Mouse (Mus musculus) CD4-positive, CD25-positive, alpha-beta regulatory T cell, adult 4 months (primary cell): ENCODE data around the gene Camk1d. TPM values are rescaled to one million over a fixed set of nuclear protein-coding genes. Genes with fewer than 3 reads are reported as not detected.

Source experiments
- ATAC-seq: one replicate; pipeline ENCODE4 v1.8.0; 2017
- polyA plus RNA-seq, 2 experiments: library from polyadenylated mRNA; unstranded; fragments of 100-300 nt; shearing (Covaris generic); gene quantifications; one replicate each; pipeline ENCODE4 v1.2.1; 2017

The Camk1d gene
- polyA plus RNA-seq = 10 to 100 TPM in 1 of 2 experiments, 1 to 10 TPM in 1; 9.7 to 10.1 TPM

DNA sequence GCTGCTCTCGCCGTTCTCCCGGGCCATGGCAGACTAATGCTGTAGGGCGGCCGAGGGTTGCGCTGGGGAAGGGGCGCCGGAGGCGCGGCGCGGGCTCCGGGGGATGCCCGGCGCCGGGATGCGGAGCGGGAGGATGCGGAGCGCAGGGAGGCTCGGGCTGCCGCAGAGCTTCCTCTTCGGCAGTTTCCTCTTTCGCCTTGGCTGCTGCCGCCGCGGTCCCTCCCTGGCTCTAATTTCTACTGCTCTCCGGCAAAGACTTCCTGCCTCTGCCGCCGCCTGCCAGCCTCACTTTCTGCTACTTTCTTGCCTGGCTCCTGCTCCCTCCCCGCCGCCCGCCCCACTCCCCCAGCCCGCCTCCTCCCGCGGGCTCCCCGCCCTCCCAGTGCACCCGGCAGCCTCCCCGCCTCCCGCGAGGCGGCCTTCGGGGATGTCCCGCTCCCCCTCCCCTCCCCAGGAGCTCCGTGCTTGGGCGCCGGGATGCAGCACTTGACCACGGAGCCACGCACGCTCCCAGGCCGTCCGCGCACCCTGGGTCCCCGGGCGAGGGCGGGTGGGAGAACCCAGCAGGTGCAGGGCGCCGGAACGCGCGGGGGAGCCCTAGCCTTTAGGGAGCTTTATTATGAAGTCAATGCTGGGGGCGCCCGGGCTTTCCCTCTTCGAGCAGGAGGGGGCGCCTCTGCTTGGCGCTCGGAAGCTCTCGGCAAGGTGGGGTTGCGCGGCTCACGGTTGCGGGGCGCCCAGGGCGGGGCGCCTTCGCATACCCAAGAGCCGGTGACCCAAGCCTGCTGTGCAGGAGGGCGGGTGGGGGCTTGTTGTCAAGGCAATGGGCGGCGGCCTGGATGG lies at the start of gene Camk1d:
TSS of gene Camk1d (minus strand) at position 305 of the 843 bp plus-strand sequence.
- ATAC-seq = peak; percentile 64

DNA sequence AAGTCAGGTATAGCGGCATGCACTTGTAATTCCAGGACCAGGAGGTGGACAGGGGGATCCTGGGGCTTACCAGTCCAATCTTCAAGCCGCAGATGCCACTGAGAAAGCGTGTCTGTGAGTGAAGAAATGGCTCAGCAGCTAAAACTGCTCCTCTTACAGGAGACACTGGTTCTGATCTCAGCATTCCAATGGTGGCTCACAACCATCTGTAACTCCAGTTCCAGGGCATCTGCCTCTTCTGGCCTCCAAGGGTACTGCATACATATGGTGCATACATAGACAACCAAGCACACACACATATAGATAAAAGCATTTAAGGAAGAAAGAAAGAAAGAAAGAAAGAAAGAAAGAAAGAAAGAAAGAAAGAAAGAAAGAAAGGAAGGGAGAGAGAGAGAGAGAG lies 47.7 kb upstream of the Camk1d start:
- no peak for ATAC-seq

DNA sequence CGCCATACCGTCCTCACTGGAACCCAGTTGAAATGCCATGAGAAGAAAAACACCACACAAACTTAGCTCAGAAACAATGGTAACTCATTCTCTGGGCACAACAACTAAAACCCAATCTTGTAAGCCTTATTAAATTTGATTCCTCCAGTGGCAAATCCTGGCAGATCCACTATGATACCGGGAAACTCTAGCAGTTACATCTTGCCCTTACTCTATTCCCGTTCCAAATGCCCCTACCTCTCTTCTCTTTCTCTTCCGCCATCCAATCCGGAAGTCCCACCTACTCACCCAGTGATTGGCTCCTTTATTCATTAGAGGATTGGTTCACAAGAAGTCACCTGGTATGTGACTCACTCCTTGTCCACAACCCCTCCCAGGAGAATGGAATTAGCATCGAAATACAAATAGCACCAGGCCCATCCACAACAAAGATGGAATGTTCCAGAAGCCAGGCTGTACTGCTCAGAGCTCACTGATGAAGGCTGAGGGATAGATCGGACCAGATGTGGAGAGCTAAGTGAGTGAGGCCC lies 46.2 kb upstream of the Camk1d start:
- no peak for ATAC-seq

DNA sequence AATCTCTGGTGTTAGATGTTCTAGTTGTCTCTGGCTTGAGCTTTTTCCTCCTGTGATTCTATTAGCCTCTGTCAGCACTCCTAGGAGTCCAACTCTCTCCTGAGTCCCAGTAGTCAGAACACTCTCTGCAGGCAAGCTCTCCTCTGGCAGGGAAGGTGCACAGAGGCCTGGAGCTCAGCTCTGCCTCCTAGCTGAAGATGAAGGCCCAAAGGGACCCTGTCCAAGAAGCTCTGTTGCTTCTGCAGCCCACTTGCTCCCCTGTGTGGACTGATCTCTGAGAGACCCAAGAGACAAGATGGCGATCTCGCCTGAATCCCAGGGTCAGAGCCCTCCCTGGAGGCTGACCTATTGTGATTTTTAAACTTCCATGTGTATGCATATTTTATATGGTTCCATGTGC lies 44.3 kb upstream of the Camk1d start:
- ATAC-seq = no peak

DNA sequence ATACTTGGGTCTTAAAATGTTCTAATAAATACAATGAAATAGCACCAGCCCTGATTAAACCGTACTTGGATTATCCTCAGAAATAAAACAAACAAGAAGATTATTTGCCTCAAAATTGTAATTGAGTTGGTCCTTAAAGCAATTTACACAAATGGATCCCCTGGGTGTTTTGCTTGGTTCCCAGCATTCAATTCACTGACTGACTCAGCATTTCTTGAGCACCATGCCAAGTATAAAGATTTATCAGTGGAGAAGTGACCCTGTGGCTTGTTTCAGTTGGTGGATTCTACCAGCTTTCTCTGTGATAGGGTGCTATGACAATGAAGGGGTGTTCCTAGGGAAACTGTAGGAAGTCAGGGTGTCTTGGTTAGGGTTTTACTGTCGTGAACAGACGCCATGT lies 36.6 kb upstream of the Camk1d start:
- ATAC-seq = no peak

DNA sequence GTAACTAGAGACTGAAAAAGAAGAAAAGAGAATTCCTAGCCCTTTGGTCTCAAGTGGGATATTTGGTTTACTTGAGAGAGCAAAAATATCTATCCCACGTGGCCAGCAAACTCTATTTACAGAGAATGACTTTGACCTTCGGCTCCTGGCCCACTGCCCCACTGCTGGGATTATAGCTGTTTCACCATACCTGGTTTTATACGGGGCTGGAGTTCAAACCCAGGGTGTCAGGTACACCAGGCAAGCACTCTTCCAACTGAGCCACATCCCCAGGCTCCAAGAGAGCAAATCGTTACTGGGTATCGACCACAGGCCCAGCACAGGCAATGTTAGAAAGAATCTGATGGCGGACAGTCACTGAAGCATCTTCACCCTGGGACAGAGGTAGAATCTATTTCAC lies 34.9 kb upstream of the Camk1d start:
- no peak for ATAC-seq

DNA sequence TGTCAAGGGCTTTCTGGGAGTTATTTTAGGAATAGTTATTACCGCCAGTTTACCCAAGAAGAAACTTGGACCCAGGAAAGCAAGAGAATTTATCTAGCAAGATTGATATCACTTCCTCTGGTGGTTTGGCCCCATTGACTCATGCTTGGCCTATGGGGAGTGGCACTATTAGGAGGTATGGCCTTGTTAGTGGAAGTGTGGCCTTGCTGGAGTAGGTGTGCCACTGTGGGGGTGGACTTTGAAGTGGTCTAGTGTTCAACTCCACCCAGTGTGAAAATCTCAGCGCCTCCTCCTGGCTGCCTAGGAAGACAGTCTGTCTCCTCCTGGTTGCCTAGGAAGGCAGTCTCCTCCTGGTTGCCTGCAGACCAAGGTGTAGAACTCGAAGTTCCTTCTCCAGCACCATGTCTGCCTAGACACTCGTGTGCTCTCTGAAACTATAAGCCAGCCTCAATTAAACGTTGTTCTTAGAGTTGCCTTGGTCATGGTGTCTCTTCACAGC lies 33.3 kb upstream of the Camk1d start:
- ATAC-seq = no peak

DNA sequence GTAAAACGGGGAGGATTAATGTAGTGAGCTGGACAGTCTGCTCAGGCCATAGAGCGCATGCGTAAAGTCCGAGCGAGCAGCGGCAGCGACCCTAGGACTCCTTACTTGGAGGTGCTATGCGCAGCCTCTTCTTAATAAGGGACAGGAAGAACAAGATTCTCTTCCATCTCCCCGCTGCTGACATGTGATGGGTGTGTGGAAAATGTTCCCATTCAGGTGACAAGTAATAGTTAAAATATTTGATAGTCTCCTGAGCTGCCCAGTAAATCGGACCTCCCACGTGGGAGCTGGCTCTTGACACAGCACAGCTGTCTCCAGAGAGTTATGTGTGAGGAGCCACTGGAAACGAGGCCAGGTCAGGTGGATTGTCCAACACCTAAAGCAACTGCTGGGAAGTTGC lies 32.2 kb upstream of the Camk1d start:
- no peak for ATAC-seq

DNA sequence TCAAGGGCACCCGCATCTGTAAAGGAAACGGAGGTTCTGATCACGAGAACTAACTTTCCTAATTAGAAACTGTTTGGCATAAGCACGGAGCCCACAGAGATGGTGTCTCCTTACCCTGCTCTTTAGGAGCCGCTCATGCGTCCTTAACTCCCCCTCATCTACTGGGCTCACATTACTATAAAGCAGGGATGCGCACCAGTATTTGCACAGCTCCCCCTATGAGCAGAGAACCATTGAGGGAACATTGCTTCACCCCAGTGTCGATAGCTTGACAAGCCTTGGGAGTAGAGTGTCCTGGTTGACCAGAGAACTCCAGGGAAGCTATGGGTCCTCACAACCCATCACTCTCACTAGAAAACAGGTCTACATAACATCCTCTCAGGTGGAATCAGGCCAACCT lies 29.6 kb upstream of the Camk1d start:
- ATAC-seq = no peak

DNA sequence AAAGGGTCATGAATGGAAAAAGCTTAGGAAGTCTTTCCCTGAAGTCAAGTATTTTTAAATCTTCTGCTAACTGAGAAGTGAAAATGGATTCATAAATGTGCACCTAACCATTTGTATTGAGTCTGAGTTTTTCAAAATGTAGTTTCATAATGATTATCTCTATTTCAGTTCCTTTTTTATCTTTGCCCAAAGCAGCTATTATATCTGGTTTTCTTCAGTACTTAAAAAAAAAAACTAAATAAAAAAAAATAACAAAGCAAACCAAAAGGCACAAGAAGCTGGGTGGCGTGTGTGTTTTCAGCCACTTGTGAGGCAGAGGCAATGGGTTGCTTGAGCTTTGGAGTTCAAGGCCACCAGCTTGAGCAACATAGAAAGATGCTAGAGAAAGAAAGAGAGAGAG lies 26.6 kb upstream of the Camk1d start:
- ATAC-seq = no peak

DNA sequence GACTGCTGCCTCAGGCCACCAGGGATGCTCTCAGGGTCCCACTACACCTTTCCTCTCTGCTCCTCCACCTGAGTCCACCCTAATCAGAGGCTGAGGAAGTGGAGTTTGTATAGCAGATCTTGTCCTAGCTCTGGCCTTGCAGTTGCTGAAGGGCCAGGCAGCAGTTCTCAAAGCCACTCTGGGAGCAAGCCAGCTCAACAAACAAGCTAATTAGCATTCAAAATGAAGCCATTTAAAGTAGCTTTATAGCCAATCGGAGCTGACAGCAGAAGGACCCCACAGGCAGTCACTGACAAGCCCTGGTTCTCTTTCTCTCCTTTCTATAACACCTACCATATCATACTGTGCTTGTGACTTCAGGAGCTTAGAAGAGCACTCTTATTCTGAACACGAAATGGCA lies 21.6 kb upstream of the Camk1d start:
- no peak for ATAC-seq

DNA sequence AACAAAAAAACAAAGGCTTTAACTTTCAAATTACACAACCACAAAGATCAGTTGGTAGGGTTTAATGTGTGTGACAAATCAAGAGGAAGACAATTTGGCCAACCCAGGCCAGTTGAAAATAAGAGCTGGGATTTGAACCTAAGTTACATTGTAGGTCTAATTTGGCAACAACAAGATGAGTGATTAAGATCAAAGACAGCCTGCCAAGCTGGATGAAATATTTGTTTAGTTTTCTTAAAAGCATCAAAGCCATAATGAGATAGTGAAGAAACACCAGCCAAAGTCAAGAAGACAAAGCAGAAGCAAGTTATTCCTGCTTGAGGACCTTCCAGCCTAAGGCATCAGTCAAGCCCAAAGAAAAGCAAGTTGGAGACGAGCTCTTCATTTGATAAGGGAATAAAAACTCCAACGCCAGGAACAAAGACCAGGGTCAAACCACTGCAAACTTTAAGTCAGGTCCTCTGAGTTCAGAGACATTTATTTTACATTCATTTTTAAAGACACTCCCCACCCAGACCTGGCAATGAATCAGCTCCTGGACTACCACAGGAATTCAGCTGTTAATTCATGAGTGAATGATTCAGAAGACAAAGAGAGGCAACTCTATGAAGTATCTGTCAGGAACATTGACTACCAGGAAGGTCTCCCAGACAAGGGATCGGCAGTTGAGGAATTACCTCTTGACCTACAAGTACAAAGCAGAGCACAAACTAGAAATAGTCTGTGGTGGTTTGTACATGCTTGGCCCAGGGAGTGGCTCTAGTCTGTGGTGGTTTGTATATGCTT lies 19.2 kb upstream of the Camk1d start:
- ATAC-seq = no peak

DNA sequence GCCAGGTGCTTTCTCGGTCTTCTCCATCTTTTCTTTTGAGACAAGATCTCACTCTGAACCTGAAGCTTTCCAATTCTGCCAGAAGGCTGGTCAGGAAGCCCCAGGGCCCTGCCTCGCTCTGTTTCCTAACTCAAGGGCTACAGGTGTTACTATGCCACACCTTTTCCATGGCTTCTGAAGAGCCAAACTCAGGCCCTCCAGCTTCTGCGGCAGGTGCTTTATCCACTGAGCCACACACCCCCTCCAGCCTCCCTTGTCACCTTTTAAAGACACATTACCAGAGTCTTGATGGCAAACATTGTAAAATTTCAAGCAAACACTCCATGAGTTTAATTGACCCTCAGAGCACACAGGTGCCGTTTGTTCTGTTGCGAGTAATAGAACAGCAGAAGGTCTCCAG lies 17.7 kb upstream of the Camk1d start:
- no peak for ATAC-seq

DNA sequence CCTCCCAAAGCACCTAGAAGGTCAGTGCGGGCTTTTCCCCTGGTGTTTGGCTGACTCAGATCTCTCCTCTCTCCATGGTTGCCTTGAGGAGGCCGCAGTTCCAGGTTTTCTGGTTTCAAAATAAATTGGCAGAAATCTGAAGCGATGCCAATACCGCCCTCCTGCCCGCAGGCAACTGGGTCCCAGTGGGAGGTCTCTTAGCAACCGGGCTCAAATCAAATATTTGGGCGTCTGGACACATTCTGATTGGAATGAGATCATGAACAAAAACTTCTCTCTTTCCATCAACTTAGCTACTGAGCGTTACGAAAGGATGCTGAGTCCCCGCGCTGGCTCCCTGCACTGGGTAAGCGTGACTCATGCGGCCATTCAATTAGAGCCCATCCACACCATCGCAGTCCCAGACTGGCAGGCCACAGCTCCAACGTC lies 16.1 kb upstream of the Camk1d start:
- ATAC-seq = no peak

DNA sequence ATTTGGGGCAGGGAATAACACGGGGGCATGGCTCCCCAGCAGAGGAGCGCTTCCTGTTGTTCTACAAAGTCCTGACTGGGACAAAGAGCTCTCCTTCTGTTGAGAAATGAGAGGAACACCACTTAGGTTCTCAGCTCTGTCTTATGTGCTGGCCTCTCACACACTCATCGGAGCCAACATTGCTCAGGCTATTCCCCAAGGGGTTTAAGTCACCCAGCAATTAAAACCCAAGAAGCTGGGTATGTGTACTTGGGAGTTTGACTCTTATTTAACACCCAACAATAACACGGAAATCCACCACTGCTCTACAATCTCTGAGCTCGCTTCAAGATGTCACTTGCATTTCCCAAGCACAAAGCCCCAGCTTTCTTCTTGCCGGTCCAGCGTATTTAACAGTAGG lies 15.6 kb upstream of the Camk1d start:
- no peak for ATAC-seq

DNA sequence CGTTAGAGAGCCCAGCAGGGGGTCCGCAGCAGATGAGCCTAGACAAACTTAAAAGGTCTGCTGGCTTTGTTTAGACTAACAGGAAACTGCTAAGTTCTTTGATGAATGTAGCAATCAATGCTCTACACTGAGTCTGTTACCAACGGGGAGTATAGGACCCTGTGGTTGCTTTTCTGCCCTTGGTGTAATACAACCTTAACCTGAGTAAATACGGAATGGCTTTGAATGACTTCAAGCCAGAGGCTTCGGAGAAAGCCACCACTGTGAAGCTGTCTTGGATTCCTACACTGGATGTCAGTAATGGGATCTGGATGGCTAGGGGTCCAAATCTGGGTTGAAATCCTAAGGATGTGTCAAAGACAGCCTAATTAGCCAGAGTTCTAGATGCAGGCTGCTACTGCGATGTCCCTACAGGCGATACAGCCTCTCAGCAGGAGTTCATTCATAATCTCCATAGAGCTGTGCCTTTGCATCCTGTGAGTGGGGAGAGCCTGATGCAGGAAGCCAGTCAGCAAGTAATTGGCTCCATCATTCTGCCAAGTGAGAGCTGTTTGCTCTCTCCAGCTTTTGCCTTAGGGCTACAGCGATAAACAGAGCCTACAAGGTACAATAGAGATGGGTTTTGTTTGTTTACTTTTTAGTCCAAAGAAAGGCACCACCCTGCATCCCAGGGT lies 10.8 kb upstream of the Camk1d start:
- no peak for ATAC-seq

DNA sequence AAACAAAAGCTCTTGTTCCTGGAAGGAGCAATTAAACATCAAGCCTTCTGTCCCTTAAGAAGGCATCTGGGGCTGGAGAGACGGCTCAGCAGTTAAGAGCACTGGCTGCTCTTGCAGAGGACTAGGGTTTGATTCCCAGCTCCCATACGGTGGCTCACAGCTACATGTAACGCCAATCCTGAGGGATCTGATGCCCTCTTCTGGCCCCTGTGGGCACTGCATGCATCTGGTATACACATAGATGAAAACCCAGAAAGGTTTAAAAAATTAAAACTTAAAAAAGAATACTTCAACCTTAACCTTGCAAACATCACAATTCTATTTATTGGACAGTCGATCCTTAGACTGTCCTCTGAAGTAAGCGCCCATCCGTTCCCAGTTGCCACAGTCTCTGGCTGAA lies 3.4 kb upstream of the Camk1d start:
- ATAC-seq = no peak

DNA sequence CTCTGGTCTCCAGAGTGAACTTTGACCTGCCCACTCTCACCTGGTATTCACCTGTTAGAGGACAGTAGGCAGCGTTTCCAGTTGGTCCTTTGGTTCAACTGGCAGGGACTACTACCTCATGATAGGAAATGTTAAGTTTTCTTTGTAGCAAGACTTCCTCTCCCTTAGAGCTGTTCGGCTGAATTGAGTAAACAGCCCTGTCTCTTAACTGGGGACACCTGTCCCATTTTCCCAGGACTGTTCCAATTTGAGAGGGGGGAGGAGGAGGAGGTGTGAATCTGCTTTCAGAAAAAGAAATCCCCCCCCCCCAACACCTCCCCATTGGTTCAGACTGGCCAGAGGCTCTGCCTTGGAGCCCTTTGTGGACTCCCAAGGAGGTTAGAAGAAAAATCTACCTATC lies 1.2 kb upstream of the Camk1d start:
- ATAC-seq = no peak

DNA sequence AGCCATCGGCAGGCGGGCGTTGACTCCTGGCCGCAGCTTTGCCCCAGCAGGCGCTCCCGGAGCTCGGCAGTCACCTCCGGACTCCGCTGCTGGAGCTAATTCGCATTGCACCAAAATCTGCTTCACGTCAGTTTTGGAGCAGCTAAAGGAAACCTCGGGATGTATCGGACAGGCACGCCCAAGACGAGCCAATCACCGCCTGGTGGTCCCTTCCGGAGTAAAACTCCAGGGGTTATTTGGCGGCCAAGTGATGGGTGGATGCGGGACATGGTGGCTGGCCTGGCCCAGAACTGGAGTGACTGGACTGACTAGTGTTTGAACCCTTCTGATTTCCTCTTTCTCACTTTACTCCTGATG lies 717 bp upstream of the Camk1d start:
- peak; percentile 3 for ATAC-seq

DNA sequence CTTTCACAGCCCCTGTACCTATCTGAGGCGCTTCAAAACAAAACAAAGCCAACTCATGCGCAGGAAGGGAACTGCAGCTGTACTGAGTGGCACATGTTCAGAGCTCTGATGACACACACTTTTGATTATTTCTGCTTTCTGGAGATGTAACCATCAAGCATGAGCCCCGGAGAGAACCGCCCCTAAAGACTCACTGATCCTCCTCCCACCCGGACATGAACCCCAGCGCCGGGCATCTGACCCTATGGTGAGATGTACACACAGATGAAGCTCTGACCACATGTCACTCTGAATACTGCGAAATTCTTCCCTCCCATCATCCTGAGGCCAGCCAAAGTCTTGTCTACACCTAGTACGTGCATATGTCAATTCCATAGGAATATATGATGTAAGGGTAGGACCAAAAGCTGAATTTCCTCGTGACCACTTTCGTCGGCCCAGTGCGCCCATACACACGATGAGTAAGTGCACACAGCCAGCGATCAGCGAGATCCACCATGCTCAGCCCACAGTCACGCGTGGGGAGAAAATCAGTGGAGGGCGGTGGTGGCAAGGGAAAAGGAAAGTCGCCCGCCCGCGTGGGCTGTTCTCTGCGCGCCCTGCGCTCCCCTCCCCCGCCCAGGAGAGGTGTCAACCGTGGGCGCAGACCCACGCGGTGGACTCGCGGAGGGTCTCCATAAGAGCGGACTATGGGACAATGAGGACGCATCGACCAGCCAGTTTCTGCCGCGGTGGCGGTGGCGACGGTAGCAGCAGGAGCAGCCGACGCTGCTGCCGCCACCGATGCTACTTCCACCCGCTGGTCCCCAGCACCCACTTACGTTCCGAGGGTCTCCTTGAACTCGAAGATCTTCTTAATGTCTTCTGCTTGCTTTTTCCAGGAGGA lies 747 bp downstream of the Camk1d start:
- peak; percentile 50 for ATAC-seq

DNA sequence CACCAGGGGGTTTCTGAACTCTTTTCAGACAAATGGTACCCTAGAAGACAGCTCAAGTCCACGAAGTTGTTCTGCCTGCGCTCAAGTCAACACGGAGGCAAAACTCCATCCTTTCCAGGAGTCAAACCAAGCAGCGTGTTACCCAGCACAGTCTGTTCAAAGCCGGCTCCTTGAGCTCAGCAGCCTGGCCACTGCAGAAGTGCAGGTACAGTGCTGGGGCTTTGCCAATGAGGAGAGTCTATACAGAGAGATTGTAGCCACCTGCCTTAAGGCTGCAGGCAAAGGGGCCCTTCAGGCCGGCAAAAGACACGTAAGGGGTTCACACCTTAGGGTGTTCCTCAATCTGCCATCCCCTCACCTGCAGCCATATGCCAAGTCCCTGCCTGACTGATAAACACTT lies 2.1 kb downstream of the Camk1d start:
- ATAC-seq = no peak

DNA sequence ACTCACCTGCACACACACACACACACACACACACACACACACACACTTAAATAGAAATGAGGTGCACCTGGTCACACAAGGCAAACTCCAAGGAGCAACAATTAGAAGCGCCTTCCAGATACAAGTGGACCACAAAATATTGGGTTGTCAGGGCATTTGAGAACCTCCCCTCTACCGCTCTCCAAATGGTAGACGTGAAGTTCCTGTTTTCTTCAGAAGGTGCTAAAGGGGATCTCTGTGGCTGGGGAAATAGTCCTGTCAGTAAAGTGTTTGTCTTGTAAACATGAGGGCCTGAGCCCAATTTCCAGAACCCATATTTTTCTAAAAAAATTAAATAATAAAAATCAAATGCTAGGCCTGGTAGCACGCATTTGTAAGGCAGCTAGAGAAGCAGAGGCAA lies 4.4 kb downstream of the Camk1d start:
- ATAC-seq = no peak
